In genomic region chr16:90112577-90113155, GRCm38 (mm10) we compare ENCODE assay signal across 16 mouse cellular contexts. TPM values are rescaled to one million over a fixed set of nuclear protein-coding genes. Genes with fewer than 3 reads are reported as not detected.
DNase-seq lines count a peak whose midpoint lies in the region; ATAC-seq lines count a peak whose summit lies in the region.
"Had no signal": no experiment of that assay in that cellular context is flagged by ENCODE, and none has a peak within 500 bp of the region (broad histone marks: within the 10 kb centered on the region; RNA-seq: fewer than 3 reads in every experiment).

No protein-coding gene starts in this region.

- H3K4me1 ChIP-seq in liver, embryonic 16.5 days (ENCODE audit: control insufficient read depth, low read depth, low read length), result no peaks in the 10 kb centered on the region
- H3K4me1 ChIP-seq in liver, embryonic 11.5 days (replicated peaks; ENCODE audit: control insufficient read depth, insufficient read depth, low read length), result no peaks in the 10 kb centered on the region; the same call in 1 of the 2 replicates
- H3K4me1 ChIP-seq in midbrain, embryonic 13.5 days (replicated peaks), result no peaks in the 10 kb centered on the region
- H3K4me1 ChIP-seq: hindbrain, embryonic 15.5 days had no signal

- no peak overlapping the region for H3K4me3 ChIP-seq in liver, embryonic 16.5 days (ENCODE audit: low read depth, low read length)
- H3K4me3 ChIP-seq in liver, embryonic 11.5 days (ENCODE audit: low read depth, low read length), result no peak overlapping the region
- no peak overlapping the region for H3K4me3 ChIP-seq in midbrain, embryonic 13.5 days (replicated peaks)
- H3K4me3 ChIP-seq: hindbrain, embryonic 15.5 days; left cerebral cortex, adult 2 months; liver, embryonic 13.5 days had no signal

- intact Hi-C loops in heart, postnatal 14 days (cut with DNase I), result no loop called here

- no peak for DNase-seq in frontal cortex, postnatal 25 days (ENCODE audit: low spot score in 2 of 2)
- DNase-seq in liver, embryonic 11.5 days (ENCODE audit: low spot score), result no peak
- peak; percentile 23 for DNase-seq in heart, postnatal 14 days
- peak; percentile 48 to 66 for DNase-seq in monocyte, adult 2 months (ENCODE audit: low read depth in 1 of 2, low spot score in 2 of 2)
- no peak for DNase-seq in spleen, postnatal 14 days (ENCODE audit: low spot score in 2 of 2)
- DNase-seq: cerebellum, adult 9-10 months; forebrain, postnatal 0 days; liver, embryonic 13.5 days; right cerebral cortex, postnatal 25 days had no signal

- H3K36me3 ChIP-seq in liver, embryonic 16.5 days (ENCODE audit: control insufficient read depth, insufficient read depth), result no peaks in the 10 kb centered on the region
- no peaks in the 10 kb centered on the region for H3K36me3 ChIP-seq in liver, embryonic 11.5 days (ENCODE audit: control insufficient read depth, insufficient read depth, low read length)
- H3K36me3 ChIP-seq in midbrain, embryonic 13.5 days, result no peaks in the 10 kb centered on the region
- H3K36me3 ChIP-seq: hindbrain, embryonic 15.5 days; liver, embryonic 13.5 days had no signal

- no peak overlapping the region for H3K9ac ChIP-seq in liver, embryonic 16.5 days (ENCODE audit: low read depth, low read length)
- no peak overlapping the region for H3K9ac ChIP-seq in liver, embryonic 11.5 days (ENCODE audit: low read depth, low read length)
- no peak overlapping the region for H3K9ac ChIP-seq in midbrain, embryonic 13.5 days (replicated peaks)
- H3K9ac ChIP-seq: forebrain, postnatal 0 days; hindbrain, embryonic 15.5 days; liver, embryonic 13.5 days had no signal

- 54% methylated on average over 11 of the region's 11 CpGs for WGBS in liver, embryonic 16.5 days (ENCODE audit: insufficient replicate concordance)
- 72% methylated on average over 11 of the region's 11 CpGs for WGBS in liver, embryonic 11.5 days
- WGBS in midbrain, embryonic 13.5 days, result 93% methylated on average over 11 of the region's 11 CpGs

- H3K27ac ChIP-seq in liver, embryonic 16.5 days (ENCODE audit: low read length), result no peak overlapping the region
- H3K27ac ChIP-seq in liver, embryonic 11.5 days (ENCODE audit: low read depth, low read length), result no peak overlapping the region
- H3K27ac ChIP-seq in midbrain, embryonic 13.5 days, result no peak overlapping the region
- H3K27ac ChIP-seq: hindbrain, embryonic 15.5 days; left cerebral cortex, adult 2 months; liver, embryonic 13.5 days; stomach, postnatal 0 days had no signal

- peak; percentile 45 for ATAC-seq in frontal cortex, adult (ENCODE audit: low TSS enrichment)
- peak; percentile 43 for ATAC-seq in liver, embryonic 16.5 days (ENCODE audit: low read depth)
- ATAC-seq in liver, embryonic 11.5 days (replicated peaks; ENCODE audit: low FRiP score), result no peak
- ATAC-seq in midbrain, embryonic 13.5 days, result no peak
- ATAC-seq: forebrain, postnatal 0 days; midbrain, embryonic 16.5 days had no signal

- no peaks in the 10 kb centered on the region for H3K27me3 ChIP-seq in liver, embryonic 16.5 days (ENCODE audit: control insufficient read depth, insufficient read depth, low read depth, low read length)
- H3K27me3 ChIP-seq in liver, embryonic 11.5 days (replicated peaks; ENCODE audit: control insufficient read depth, insufficient read depth, low read length), result no peaks in the 10 kb centered on the region
- H3K27me3 ChIP-seq in midbrain, embryonic 13.5 days, result no peaks in the 10 kb centered on the region
- H3K27me3 ChIP-seq: hindbrain, embryonic 15.5 days; liver, embryonic 13.5 days had no signal

- H3K4me2 ChIP-seq in liver, embryonic 16.5 days (ENCODE audit: low read depth, low read length), result no peak overlapping the region
- no peak overlapping the region for H3K4me2 ChIP-seq in liver, embryonic 11.5 days
- no peak overlapping the region for H3K4me2 ChIP-seq in midbrain, embryonic 13.5 days (replicated peaks)
- H3K4me2 ChIP-seq: hindbrain, embryonic 15.5 days; liver, embryonic 13.5 days had no signal

- H3K9me3 ChIP-seq in liver, embryonic 16.5 days (replicated peaks; ENCODE audit: control insufficient read depth, low read length), result no peaks in the 10 kb centered on the region
- H3K9me3 ChIP-seq in liver, embryonic 11.5 days (ENCODE audit: control insufficient read depth, low read length), result no peaks in the 10 kb centered on the region
- 0 out of 2 replicates have a peak, but pooled peaks cover 5% of the 10 kb centered on the region for H3K9me3 ChIP-seq in midbrain, embryonic 13.5 days
- H3K9me3 ChIP-seq: hindbrain, embryonic 15.5 days; liver, embryonic 13.5 days had no signal

RNA-seq across cellular contexts. Expression of gene Tiam1, which starts 30.9 kb away (rescaled TPM):
- polyA plus RNA-seq in liver, embryonic 16.5 days (2015; fragmentation: Nextera tagmentation; extraction: Ambion mirVana), result 2.8 and 4.2 TPM in 2 replicates
- polyA plus RNA-seq in liver, embryonic 11.5 days (2014; fragmentation: Nextera tagmentation; extraction: Ambion mirVana), result 10.7 and 17.2 TPM in 2 replicates
- total RNA-seq in heart, postnatal 14 days (2021), result 1 to 10 TPM; 6.1 to 7.6 TPM
- 26.5 and 30.4 TPM in 2 replicates for polyA plus RNA-seq in midbrain, embryonic 13.5 days (2015; fragmentation: Nextera tagmentation; extraction: Ambion mirVana)

Comparison
In these comparisons a context has a peak if more than half of its experiments do, and no peak if none do; other contexts are left out.
1. ATAC-seq: peak in frontal cortex, adult (single experiment) and liver, embryonic 16.5 days (single experiment); none in liver, embryonic 11.5 days (single experiment) and midbrain, embryonic 13.5 days (single experiment).
2. DNase-seq: peak in heart, postnatal 14 days (2 of 2) and monocyte, adult 2 months (2 of 2); none in frontal cortex, postnatal 25 days (0 of 2), liver, embryonic 11.5 days (single experiment) and spleen, postnatal 14 days (0 of 2).